Comparison of ENCODE assay signal across 7 mouse cellular contexts in the genomic region with DNA sequence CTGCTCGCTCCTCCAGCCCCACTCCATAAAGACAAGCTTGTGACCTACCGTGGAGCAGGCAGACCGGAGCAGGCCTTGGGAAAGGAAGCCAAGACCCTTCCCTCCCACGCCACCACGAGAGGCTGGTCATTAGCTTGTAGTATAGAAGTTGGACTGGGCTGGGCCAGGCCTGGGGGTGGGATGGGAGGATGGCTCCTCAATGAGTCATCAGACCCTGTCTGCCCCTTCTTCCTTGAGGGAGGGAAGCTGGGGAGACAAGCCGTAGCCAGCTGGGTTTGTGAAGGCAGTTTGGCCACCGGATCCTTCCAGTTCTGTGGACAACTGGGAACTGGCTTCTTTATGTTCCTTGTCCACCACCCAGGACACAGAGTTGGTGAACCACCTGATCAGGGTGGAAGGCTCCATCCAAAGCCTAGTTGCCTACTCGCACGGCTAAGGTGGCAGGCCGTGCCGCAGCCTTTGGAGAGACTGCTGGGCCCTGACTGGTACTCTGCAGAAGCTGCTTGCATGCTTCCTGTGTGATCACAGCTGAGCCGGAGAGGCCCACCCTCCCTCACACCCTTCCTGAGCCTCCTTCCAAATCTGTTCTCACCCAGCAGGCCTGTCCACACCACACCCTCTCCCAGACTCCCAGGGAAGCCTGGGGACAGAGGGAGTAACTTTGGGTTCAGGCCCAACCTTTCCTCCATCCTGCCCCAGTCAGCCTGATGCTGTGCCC. TPM values are rescaled to one million over a fixed set of nuclear protein-coding genes. Genes with fewer than 3 reads are reported as not detected.
A peak's percentile ranks its signal among the peaks of the same experiment; 100 is the strongest.
DNase-seq lines count a peak whose midpoint lies in the region; ATAC-seq and TF ChIP-seq lines count a peak whose summit lies in the region.

No protein-coding gene starts in this region.

- H3K4me1 ChIP-seq in kidney, embryonic 16.5 days (ENCODE audit: insufficient read depth, low read length): peaks cover 23% of the 10 kb centered on the region; the same call in 1 of the 2 replicates
- H3K4me1 ChIP-seq in thymus, adult 2 months (replicated peaks; ENCODE audit: control insufficient read depth, insufficient read depth, low read length): peaks cover 14% of the 10 kb centered on the region

- no peaks in the 10 kb centered on the region for H3K27me3 ChIP-seq in kidney, embryonic 16.5 days (ENCODE audit: insufficient read depth, low read length)
- H3K27me3 ChIP-seq in thymus, adult 2 months (ENCODE audit: control insufficient read depth, insufficient read depth, low read length): no peaks in the 10 kb centered on the region

- no peak overlapping the region; the same call in 1 of the 2 replicates for H3K9ac ChIP-seq in kidney, embryonic 16.5 days (replicated peaks; ENCODE audit: low read length)

- peaks cover 6% of the 10 kb centered on the region; the same call in 1 of the 2 replicates for H3K9me3 ChIP-seq in kidney, embryonic 16.5 days (ENCODE audit: low read length)

- no peaks in the 10 kb centered on the region for H3K36me3 ChIP-seq in kidney, embryonic 16.5 days (ENCODE audit: insufficient read depth, low read length)
- H3K36me3 ChIP-seq in thymus, adult 2 months (ENCODE audit: control insufficient read depth, insufficient read depth, low read length): no peaks in the 10 kb centered on the region

- ATAC-seq in kidney, embryonic 16.5 days (ENCODE audit: low FRiP score, low TSS enrichment): peak; percentile 82

- peak overlapping the region; percentile 65; the same call in 1 of the 2 replicates for H3K27ac ChIP-seq in kidney, embryonic 16.5 days (ENCODE audit: low read length)
- H3K27ac ChIP-seq in thymus, adult 2 months (ENCODE audit: control insufficient read depth, insufficient read depth, low read length): no peak overlapping the region

- no peak for TF ChIP-seq CTCF in thymus, adult 2 months (IDR thresholded peaks at IDR 0.05; ENCODE audit: borderline replicate concordance, control insufficient read depth, extremely low read depth, insufficient read depth, low read length, poor library complexity)

- no peak overlapping the region for H3K4me2 ChIP-seq in kidney, embryonic 16.5 days (replicated peaks; ENCODE audit: low read depth, low read length)

- 44% methylated on average over 12 of the region's 12 CpGs for WGBS in kidney, embryonic 16.5 days
- 93% methylated on average over 12 of the region's 12 CpGs for WGBS in thymus, adult 2 months

- no peak for TF ChIP-seq POLR2A in thymus, adult 2 months (IDR thresholded peaks at IDR 0.05; ENCODE audit: control insufficient read depth, extremely low read depth, insufficient read depth, low read length, poor library complexity)

- DNase-seq in urinary bladder, postnatal 4 days (ENCODE audit: low spot score in 2 of 2): peak; percentile 75
- DNase-seq in urinary bladder, postnatal 25 days (ENCODE audit: low spot score): no peak
- DNase-seq in heart, adult 9 months (ENCODE audit: low spot score in 2 of 2): peak; percentile 82 to 85
- no peak for DNase-seq in layer of hippocampus, postnatal 25 days (ENCODE audit: extremely low spot score in 1 of 2, low spot score in 1 of 2)
- DNase-seq in thymus, adult 2 months: no peak
- DNase-seq in layer of hippocampus, postnatal 14 days (ENCODE audit: low spot score in 2 of 2): no peak

- no peak overlapping the region for H3K4me3 ChIP-seq in kidney, embryonic 16.5 days (ENCODE audit: low read length)
- H3K4me3 ChIP-seq in thymus, adult 2 months (ENCODE audit: control insufficient read depth, insufficient read depth, low read length): no peak overlapping the region

RNA-seq across cellular contexts. Expression of a gene that starts 30.4 kb away (rescaled TPM):
- polyA plus RNA-seq in kidney, embryonic 16.5 days (2015; fragmentation: Nextera tagmentation; extraction: Ambion mirVana): 4.3 and 5.5 TPM in 2 replicates
- under 1 TPM; 0.64 to 0.92 TPM for total RNA-seq in layer of hippocampus, postnatal 25 days (2021)
- polyA plus RNA-seq in thymus, adult 2 months (2012; rRNA removed): 5.6 and 5.7 TPM in 2 replicates
- 1 to 10 TPM; 1.7 to 2.8 TPM for total RNA-seq in layer of hippocampus, postnatal 14 days (2021)

RNA-seq across cellular contexts. Expression of a gene that starts 44.8 kb away (rescaled TPM):
- 8.3 and 8.6 TPM in 2 replicates for polyA plus RNA-seq in kidney, embryonic 16.5 days (2015; fragmentation: Nextera tagmentation; extraction: Ambion mirVana)
- 100 to 1,000 TPM; 232 to 246 TPM for total RNA-seq in layer of hippocampus, postnatal 25 days (2021)
- 4.1 and 5.3 TPM in 2 replicates for polyA plus RNA-seq in thymus, adult 2 months (2012; rRNA removed)
- 100 to 1,000 TPM; 191 to 192 TPM for total RNA-seq in layer of hippocampus, postnatal 14 days (2021)

RNA-seq across cellular contexts. Expression of a gene that starts 47.9 kb away (rescaled TPM):
- 1.8 and 2.1 TPM in 2 replicates for polyA plus RNA-seq in kidney, embryonic 16.5 days (2015; fragmentation: Nextera tagmentation; extraction: Ambion mirVana)
- 1 to 10 TPM; 4.2 to 4.6 TPM for total RNA-seq in layer of hippocampus, postnatal 25 days (2021)
- 5.5 and 6.6 TPM in 2 replicates for polyA plus RNA-seq in thymus, adult 2 months (2012; rRNA removed)
- total RNA-seq in layer of hippocampus, postnatal 14 days (2021): 1 to 10 TPM; 5.7 to 6.8 TPM

Comparison
In these comparisons a context has a peak if more than half of its experiments do, and no peak if none do; other contexts are left out.
1. DNase-seq: peak in urinary bladder, postnatal 4 days (2 of 2) and heart, adult 9 months (2 of 2); none in urinary bladder, postnatal 25 days (single experiment), layer of hippocampus, postnatal 25 days (0 of 2), thymus, adult 2 months (single experiment) and layer of hippocampus, postnatal 14 days (0 of 2).